Mouse (Mus musculus) heart, adult 9 months (tissue): ENCODE measurements around the gene Tnni3.

Experiments used
- DNase-seq, 2 experiments: peaks; one replicate each; pipeline ENCODE4 v3.0.0; 2022; ENCODE audit warnings: low spot score in 2 of 2

Gene Tnni3

DNA sequence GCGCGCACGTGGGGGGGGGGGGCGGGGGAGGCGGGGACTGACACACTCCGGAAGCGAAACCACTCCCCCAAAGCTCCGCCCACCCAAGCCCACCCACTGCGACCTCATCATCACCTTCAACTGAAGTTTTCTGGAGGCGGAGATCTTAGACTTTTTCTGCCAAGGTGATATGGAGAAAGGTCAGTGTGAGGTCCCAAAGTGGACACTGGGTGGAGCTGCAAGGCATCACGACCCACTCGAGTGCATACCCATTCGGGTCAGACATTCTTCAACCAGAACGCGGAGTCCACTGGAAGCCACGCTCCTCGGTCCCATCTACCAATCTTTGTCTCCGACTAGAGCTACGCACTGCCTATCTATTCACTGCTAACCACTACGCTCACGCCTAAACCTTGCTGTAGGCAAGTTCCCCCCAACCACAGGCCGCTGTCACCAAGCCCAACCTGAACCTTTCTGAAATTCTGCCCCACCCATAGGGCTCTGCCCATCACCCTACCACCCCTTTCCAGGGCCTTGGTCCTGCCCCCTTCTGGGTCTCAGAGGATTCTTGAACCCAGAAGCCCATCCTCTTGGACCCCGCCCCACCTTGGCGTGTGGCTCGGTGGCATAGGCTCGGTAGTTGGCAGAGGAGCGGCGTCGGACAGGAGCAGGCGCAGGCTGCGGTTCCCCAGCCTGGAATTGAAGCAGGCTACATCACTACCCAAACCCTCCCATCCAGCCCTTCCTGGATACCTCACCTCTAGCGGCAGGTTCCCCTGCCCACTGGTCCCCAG lies 2.6 kb downstream of the Tnni3 start:
- peak; percentile 49 to 64 for DNase-seq

DNA sequence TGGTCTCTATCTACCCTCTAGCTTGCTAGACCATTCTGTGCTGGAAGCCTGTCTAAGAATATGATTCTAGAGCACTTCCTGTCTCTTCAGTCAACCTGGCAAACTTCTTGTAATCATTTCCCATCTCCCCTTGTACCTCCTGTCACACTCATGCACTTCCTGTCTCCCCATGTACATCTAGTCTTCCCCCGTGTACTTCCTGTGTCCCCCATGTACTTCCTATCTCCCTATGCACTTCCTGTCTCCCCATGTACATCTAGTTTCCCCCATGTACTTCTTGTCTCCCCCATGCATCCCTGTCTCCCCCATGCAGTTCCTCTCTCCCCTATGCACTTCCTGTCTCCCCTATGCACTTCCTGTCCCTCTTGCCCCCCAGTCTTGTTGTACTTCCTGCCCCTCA lies 5.5 kb downstream of the Tnni3 start:
- DNase-seq: no peak

DNA sequence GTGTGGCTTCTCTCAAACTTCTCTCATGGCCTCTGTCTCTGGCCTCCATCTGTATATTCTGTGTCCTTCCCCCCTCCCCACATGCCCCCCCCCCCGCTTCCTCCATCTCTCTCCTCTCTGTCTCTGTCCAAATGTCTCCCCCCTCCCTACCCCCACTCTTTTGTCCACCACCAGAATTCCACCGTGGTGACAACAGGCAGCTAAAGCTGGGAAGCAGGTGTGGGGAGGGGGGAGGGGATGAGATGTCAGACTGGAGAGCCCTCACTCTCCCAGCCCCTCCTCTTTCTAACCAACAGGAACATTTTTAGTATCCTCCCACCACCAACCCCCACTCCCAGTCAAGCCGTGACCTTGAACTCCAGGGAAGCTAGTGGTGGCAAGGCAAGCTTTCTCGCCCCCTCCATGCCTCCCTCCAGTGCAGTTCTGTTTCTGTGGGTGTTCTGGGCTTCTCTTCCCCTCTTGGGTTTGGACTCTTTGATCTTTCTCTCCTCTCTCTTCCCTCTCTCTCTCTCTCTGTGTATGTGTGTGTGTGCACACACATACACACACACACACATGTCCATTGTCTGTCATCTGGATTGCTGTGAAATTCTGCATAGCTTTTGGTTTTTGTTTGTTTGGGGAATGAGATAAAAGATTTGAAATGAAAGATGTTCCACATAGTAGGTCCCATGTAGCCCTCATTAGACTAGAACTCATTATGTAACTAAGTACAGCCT lies 7.5 kb downstream of the Tnni3 start, which contains the start of gene Tnnt1:
TSS of gene Tnnt1 (minus strand) at position 51 of the 719 bp plus-strand sequence.
- DNase-seq: peak; percentile 50 to 58

DNA sequence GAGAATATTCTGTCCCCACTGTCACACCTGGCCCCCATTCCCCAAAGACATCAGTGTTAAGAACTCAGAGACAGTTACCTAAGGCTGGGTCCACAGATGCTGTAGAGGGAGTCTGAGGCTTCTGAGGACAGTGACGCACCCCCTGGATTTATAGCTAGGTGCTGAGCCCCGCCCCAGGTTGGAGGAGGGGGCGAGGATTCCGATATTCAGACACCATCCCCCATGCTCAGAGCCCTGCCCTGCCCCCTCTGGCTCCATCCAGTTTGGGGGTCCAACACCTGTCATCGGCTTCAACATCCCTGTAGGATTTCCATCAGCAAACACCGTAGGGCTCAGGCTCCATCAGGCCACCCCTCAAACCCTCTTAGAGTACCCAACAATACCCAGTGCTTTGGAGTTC lies 8.2 kb downstream of the Tnni3 start:
- peak in 1 of 2 experiments; percentile 13 for DNase-seq

DNA sequence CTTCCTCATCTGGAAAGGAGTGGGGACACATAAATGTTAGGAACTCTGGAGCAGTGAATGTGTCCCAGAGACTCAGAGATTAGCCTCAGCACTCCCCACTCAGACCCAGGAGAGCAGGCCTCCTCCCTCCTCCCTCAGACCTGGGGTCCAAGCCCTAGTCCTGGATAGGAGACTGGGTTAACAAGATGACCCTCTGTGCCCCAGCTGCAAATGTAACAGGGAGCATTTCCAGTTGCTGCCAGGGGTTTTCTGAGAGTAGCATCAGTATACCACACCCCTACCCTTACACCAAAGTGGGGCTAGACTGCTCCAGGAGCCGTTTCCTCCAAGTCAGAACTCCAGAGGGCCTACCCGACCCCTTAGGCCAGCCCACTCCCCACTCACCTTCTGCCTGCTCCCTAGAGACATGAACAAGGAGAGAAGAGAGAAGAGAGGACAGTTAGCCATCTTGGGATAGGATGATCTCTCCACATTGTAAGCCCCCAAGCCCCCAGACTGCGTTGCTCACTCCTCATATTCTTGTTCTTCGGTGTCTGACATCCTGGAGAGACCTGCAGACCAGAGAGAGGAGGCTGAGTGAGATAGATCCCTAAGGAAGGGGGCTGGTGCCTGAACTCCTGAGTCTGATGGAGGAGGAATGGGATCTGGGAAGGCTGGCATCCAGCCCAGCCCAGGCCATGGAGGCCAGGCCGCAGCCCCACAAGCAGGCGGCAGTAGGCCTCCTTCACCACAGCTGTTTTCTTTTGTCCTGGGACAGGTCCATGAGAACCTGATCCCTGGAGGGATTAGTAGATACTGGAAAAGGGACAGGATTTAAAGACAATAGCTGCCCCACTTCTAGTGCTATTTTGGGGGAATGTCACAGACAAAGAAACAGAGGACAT lies 10.0 kb downstream of the Tnni3 start:
- DNase-seq: no peak

DNA sequence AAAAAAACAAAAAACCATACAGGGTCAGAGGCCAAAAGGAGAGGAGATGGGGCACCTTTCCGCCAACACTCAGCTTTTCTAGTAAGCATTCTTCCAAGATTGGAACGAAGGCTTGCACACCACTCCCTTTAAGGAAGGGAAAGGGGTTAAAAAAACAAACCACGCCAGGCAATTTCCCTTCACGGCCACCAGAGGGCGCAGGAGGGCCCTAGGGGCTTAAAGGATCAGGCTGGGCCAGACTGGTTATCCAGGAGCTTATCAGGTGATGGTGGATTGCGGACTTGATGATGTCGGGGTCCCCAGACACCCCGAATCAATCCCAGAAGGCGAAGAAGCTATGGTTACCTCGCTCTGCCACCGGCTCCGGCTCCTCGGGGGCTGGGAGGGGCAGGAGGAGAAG lies 10.8 kb downstream of the Tnni3 start:
- no peak for DNase-seq

DNA sequence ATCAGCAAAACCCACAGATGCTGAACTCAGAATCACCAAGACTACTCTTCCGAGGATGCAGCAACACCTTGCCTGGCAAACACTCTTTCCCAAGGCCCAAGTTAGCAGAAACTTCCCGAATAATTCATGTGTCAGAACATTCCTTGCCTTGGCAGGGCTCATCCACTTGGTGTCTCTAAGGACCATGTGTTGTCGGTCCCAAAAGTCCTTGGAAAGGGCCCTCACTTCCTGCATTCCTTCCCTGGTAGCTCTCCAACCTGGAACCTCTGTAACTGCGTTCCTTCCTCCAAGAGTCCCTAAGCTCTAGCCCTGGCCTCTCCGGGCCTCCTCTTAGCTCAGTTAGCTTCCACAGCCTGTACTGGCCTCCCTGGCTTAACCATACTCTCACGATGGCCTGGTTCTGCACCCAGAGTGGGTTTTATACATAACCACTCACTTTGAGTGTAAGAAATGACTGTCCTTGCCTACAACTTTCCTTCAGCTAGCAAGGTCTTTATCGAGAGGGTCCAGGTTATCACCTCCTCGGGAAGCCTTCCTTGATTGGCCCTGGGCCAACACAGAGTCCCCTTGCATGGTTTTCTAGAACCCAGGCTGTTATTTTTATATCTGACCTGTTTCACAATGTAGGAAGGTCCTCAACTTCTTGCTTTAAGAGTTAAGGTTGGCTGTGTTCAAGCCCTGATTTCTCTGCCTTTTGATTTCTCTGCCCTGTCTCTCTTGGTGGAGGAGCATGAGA lies 12.4 kb downstream of the Tnni3 start:
- DNase-seq: peak; percentile 43 to 51

DNA sequence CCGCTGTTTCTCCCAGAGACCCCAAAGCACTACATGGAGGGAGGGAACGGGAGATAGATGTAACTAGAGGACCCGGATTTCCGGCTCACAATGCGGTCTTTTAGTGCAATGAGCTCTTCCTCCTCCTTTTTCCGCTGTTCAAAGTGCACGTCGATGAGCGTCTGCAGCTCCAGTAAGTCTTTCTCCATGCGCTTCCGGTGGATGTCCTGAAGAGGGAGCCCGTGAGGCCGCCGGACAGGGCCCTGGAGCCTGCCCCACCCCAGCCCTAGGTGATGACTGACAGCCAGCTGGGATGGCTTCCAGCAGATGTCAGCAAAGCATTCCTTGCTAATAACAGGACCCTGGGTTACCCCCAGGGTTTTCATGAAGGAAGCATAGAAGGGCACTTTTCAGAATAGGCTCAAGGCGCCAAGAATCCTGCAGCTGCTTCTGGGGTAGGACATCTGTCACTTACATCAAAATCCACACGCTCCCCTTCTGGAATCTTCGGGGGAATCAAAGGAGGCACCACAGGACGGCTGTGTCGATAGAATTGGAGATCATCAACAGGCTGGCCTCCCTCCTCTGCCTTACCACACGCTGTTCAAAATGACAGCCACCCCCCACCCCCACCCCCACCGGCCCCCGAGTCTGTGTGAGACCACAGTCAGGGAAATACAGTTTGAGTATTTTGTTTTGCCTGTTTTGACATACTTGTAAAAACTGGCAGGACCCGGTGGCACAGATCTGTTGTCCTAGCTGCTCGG lies 14.0 kb downstream of the Tnni3 start:
- DNase-seq: peak; percentile 78 to 80

DNA sequence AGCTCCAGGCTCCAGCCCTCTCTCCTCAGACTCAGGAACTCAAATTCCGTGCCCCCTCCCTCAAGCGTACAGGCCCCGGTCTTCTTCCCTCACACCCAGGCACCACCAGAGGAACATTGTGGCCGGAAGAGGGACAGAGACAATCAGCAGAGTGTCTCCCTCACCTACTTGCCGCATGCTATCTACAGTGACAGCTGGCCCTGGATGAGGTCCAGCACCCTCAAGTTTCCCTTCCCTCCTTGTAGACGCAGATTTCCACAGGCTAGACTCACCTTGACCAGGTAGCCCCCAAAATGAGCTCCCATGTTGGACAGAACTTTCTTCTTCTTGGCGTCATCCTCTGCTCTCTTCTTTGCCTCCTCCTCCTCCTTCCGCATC lies 15.3 kb downstream of the Tnni3 start:
- DNase-seq: no peak

DNA sequence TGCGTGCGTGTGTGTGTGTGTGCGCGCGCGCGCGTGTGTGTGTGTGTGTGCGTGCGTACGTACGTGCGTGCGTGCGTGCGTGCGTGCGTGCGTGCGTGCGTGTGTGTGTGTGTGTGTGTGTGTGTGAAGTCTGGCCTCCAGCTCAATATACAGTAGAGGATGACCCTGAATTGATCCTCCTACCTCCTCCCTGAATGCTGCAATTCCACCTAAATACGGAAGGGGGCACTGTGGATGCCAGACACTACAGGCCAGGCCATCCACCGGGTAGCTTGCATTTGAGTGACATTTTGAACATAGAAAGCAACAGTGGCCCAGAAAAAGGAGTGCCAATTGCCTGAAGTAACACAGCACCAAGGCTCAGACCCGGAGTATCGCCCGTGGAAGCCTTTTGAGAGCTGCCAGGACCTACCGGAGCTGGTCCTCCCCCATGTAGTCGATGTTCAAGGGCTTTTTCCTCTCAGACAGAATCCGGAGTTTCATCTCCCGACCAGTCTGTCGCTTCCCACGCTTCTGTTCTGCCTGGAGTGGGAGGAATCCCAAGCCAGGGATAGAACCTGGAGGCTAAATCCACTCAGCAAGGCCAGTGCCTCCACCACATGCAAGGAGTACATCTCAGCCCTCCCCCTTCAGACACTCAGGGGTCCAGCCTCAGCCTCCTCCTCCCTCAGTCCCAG lies 15.8 kb downstream of the Tnni3 start:
- DNase-seq: no peak

DNA sequence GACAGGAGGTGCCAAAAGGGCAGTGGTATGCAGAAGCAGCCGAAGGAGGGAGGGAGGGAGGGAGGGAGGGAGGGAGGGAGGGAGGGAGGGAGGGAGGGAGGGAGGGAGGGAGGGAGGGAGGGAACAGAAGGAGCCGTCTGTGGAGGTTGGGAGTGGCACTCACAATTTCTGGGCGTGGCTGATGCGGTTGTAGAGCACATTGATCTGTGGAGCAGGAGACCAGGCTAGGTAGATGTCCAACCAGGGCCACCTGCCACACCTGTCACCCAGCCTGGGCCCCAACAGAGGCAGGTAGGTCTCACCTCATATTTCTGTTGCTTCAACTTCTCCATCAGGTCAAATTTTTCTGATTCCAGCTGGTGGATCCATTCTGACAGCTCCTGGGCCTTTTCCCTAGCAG lies 16.8 kb downstream of the Tnni3 start:
- DNase-seq: no peak

DNA sequence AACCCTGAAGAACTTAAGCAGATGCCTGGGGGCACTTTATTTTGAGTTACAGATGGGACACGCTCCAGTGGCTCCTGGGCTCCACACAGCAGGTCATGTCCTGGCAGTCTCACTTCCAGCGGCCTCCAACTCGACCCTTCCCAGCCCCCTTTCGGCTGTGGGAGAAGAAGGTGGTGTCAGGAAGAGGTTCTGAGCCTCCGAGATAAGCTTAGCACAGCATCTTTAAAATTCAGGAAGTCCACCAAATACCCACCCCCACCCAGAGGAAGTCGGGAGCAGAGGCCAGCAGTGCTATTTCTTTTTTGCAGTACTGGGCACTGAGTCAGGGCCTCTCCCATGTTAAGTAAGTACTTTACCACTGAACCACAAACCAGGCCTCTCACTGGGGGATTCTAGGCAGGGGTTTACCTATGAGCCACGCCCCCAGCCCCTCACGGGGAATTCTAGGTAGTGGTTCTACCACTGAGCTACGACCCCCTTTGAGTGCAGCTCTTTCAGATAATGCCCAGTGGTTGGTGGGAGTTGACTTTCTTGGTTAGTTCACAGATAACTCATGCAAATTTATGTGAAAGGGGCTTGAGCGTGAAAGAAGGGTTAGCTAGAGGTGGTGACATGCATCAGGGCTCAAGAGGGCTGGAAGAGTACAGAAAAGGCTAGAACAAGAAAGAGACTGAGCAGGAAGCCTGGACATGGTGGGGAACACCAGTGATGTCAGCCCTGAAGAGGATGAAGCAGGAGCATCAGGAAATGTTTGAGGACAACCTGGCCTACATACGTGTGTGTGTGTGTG lies 19.2 kb downstream of the Tnni3 start:
- DNase-seq: no peak

DNA sequence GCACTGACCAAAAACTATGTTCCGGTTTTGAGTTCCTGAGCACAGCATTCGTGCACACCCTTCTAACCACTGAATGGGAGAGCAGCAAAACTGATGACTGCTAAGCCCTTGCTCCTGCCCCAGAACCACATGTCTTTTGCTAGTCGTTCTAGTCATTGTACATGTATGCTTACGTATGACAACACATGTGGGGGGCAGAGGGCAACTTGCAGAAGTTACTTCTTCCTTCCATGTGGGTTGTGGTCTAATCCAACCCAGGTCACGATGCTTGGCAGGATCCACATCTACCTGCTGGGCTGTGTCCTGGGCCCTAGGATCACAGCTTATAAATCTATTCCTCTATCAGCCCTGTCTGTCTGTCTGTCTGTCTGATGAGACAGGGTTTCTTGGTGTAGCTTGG lies 20.2 kb downstream of the Tnni3 start:
- no peak for DNase-seq

DNA sequence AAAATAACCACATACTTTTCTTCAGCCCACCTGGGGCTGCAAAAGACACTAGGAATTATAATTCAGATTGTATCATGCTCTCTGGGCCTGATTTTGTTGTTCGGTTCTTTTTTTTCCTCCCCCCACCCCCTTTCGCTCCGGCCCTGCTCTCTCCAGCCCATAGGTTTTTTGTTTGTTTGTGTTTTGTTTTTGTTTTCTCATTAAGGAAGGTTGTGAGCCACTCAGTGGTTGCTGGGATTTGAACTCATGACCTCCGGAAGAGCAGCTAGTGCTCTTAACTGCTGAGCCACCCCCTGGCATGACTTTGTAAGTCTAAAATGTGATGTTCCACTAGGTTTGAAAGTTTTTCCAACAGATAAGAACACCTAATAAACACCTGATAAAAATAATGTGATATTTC lies 20.9 kb downstream of the Tnni3 start:
- DNase-seq: no peak

DNA sequence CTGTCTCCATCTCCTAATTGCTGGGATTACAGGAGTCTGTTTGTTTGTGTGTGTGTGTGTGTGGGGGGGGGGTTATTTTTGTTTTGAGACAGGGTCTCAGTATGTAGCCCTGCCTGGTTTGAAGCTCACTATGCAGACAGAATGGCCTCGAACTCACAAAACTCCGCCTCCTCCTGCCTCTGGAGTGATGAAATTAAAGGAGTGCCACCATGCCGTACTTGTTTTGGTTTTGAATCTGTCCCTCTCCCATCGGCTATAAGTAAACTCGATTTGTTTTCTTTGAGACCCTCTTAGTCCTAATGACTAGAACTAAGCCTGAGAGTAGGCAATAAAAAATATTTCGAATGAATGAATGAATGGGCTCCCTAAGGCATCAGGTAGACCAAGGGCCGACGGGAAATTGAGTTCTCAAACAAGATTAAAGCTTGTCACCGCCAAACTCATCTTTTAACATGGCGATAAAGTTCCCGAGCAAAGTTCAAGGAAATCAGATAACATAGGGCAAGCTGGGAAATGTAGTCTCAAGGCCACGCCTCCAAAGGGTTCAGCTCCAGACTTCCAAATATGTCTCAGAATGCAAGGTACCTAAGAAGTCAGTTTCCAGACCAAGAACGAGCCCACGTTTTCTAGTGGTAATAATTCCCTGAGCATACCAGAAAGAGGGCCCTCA lies 21.5 kb downstream of the Tnni3 start:
- DNase-seq: peak; percentile 59 to 61

DNA sequence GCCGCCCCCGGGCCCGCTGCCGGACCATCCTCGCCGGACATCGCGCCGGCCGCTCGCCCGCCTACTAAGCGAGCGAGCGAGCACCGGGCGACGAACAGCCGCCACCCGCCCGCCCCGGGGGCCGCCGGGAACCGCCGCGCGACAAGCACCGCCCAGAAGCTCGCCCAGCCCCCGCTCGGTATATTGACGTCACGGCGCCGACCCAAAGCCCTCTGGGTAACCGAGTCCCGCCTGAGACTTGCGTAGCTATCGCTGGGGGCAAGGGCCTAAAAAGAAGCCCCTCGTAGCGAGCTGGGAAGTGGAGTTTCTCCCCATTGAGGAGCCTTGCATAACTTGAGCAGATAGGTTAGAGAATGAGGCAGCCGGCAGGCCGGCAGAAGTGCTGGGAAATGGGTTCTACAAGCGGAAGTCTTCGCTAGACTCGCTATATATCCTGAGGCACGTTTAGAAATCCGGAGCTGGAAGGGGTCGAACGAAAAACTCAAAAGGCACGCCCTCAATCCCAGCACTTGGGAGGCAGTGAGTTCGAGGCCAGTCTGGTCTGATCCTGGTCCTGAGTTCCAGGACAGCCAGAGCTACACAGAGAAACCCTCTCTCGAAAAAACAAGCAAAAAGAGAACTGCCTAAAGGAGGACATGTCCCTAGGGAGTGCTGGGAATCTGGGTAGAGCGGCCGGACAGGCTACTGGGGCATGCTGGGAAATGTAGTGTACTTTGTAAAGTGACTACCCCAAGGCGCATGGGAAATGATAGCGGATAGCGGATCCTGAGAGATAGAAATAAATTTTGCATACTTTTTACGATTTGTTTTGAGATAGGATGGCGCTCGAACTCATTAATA lies 22.3 kb downstream of the Tnni3 start, which contains the start of gene Ppp1r12c:
TSS of gene Ppp1r12c (minus strand) at position 123 of the 840 bp plus-strand sequence.
- peak; percentile 93 to 95 for DNase-seq

DNA sequence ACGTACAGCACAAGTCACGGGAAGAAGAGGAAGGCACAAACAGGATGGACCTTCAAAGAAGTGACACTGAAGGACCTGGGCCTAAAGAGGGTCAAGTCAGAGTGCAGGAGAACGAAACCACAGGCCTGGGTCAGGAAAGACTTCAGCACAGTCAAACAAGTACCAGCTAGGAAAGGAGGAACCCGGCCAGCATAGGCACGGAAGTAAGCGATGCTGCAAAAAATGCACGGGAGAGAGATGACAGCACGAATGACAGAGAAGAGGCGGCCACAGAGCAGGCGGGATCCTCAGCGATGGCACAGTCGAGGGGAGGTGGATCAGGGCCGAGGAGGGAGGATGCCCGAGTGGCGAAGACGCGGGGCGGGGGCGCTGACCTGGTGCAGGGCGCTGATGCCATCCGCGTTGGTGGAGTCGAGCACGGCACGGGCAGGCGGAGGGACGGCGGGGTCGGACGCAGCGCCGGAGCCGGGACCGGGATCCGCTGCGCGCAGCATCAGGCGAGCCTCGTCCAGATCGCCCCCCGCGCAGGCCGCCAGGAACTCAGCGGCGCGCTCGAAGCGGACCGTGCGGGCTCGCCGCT lies 23.0 kb downstream of the Tnni3 start:
- peak in 1 of 2 experiments; percentile 46 for DNase-seq
